Mouse (Mus musculus) left cerebral cortex, adult 9 months (tissue): Measurements from ENCODE around the gene Gm813.

Source experiments
- DNase-seq, 2 experiments: peaks; one replicate each; pipeline ENCODE4 v3.0.0; 2022; ENCODE audit warnings: low spot score in 2 of 2

Gene Gm813

DNA sequence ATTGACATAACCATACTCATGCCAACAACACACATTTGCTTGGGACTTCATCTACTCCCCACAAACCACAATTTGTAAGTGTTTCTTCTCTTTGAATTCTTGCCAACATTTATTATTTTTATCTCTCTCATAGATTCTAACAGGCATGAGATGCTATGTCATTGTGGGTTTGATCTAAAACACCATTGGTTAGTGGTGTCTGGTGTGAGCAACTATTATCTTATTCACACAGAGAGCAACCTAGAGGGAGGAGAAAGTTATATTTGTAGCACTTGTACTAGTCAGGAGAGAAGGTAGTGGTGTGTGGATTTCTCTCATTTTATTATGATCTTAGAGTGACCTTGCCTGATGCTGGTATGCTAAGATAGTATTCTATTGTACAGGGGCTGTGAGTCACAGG, 12.1 kb downstream of the Gm813 start:
- no peak for DNase-seq

- no peak for DNase-seq
Measured at GRCm38 (mm10) chr16:58603831-58604230, 12.9 kb downstream of the Gm813 start.

- no peak for DNase-seq
Measured at GRCm38 (mm10) chr16:58600846-58601245, 15.9 kb downstream of the Gm813 start.

- DNase-seq, result no peak
Measured at GRCm38 (mm10) chr16:58591299-58591698, 25.5 kb downstream of the Gm813 start.

DNA sequence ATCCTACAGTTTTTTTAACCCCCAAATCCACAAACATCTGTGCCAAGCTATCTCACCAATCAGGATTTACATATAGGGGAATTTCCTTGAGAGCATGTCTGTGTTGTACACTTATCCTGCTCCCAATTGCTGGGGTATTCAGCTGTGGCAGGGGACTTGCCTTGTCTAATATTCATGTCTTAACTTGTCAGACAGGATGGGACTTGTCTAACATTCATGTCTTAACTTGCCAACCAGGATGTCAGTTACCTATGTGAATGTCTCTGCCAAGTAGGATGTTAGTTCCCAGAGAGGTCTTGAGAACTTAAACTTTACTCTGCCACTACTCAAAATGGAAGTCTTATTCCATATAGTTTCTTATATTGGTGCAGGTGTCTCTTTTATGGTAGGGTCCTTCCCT, 27.3 kb downstream of the Gm813 start:
- no peak for DNase-seq

DNA sequence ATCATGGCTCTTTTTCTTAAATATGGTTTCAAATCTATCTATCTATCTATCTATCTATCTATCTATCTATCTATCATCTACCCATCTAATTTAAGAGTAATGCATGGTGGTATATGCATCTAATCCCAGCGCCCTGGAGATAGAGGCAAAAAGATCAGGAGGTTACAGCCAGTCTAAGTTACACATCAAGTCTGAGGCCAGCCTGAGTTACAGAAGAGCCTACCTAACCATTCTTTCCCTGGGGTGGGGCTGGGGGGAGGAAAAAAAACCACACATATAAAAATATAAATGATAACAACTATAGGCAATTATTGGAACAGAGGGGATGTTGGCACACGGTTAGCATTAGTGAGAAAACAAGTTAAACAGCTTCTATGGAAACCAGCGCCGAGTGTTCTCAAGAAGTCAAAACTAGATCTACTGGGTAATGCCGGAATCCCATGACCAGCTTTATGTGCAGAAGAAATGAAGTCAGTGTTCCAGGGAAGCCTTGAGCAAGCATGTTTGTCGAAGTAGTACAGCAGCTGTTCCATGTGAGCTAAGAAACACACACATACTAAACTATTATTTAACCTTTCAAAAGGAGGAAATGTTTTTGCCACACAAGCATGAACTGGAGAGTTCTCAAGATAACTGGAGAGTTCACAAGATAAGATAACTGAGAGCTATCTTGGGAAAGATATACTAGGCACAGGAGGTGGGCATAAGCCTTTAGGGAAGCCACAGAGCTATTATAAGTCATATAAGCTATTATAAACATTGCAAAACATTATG, 42.6 kb downstream of the Gm813 start:
- DNase-seq, result no peak

DNA sequence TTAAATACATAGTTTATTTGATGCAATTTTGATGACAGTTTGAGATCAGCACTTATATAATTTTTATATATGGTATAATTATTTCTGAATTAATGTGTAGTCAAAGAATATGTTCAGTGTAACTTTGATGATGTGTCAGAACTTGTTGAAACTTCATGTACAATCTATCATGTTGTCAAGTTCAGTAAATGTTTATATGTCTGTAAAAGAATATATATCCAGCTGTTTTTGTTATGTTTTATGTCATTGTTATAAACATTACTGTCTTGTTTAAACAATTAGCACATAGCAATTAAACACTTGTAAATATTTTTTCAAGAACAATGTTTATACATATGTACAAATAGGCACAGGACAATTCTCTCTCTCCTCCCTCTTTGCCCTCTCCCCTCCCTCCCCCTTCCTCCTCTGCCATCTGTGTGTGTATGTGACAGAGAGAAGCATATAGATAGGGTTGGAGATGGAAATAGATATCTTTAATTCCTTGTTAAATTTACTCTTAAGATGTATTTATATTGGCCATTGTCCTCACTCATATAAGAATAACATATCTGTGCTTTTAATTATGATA, 46.0 kb downstream of the Gm813 start:
- no peak for DNase-seq
